Mouse (Mus musculus): ENCODE measurements around the gene Bmt2. TPM values are rescaled to one million over a fixed set of nuclear protein-coding genes. Genes with fewer than 3 reads are reported as not detected.

Gene Bmt2
- polyA plus RNA-seq, 1 experiment from 2014 or later: 3.4 TPM

DNA sequence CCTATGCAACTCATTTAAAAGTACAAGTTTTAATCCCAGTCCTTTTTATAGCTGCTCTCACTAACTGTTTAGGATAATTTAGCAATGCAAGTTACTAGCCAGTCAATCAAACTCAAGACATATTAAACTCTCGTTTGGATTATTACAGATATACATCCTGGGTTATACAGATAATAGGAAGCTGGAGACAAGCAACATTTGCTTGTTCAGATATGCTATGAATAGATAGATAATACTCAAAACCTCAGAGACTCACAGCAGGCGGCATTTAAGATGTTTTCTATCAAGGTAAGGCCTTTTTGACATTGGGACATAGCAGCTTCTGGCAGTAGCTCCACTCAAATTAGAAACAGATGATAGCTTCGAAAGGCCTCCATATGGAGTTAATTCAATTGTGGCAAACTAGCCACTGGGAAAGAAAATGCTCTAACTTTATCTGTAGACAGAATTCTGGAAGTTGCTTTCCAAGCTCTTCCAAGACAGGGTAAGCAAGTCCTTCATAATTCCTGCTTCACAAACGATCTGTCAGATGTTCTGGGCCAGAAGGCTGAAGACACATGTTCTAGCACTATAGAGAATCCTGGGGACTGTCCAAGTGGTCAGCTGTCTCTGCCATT, 84.9 kb downstream of the Bmt2 start:
- Histone ChIP-seq H3K27ac (replicated peaks) (no peak overlapping the region), H3K36me3 (replicated peaks) (peaks cover 39% of the 10 kb centered on the region), H3K4me1 (replicated peaks) (no peaks in the 10 kb centered on the region), H3K4me2 (no peak overlapping the region), H3K9ac (no peak overlapping the region), H3K27me3 (no peaks in the 10 kb centered on the region), H3K4me3 (replicated peaks) (no peak overlapping the region), H3K9me3 (replicated peaks) (no peaks in the 10 kb centered on the region)
- 47% methylated on average over 4 of the region's 4 CpGs for WGBS (ENCODE audit: insufficient replicate concordance)
- ATAC-seq (ENCODE audit: insufficient read depth): no peak

DNA sequence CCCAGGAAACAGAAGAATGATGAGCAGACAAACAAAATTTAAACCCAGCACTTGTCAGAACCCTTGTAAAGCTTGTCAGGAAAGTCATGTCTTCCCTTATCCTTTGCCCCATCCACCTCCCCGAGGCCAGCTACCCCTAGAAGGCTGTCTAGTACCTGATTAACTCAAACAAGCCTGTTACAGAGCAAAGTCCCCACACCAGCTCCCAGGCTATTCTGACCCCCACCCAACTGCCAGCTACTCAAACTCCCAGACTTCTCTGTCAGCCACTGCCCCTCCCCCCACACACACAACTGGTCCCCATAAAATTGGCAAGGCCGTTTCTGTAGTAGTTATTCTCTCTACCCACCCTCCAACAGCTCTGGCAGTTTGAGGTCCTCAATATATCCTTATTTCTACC, 91.2 kb downstream of the Bmt2 start:
- Histone ChIP-seq H3K27me3 (no peaks in the 10 kb centered on the region), H3K9ac (no peak overlapping the region), H3K4me1 (replicated peaks) (peaks cover 8% of the 10 kb centered on the region; the same call in 1 of the 2 replicates), H3K36me3 (replicated peaks) (peaks cover 28% of the 10 kb centered on the region), H3K9me3 (replicated peaks) (no peaks in the 10 kb centered on the region), H3K27ac (replicated peaks) (0 out of 2 replicates have a peak overlapping the region, but pooled peaks have one; percentile 19), H3K4me3 (replicated peaks) (no peak overlapping the region), H3K4me2 (peak overlapping the region; percentile 25)
- peak; percentile 83 for ATAC-seq (ENCODE audit: insufficient read depth)
- WGBS (ENCODE audit: insufficient replicate concordance): 21% methylated on average over 2 of the region's 2 CpGs

DNA sequence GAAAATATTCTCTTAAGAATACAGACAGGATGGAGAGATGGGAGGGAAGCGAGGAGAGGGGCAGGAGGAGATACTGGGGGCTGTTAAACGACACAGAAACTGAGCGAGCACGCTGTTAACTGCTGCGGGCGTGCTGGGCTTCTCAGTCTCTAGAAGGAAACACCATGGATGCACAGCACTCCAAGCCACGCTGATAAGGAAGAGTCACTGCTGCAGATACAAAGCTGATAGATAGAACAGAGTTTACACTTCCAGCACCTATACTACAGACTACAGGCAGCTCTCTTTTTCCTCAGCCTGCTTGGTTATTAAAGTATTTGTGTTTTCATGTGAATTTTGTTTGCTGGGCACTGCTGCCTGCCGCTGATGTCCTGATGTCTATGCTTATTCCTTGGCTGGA, 91.6 kb downstream of the Bmt2 start:
- H3K4me2 ChIP-seq: peak overlapping the region; percentile 25
- peak; percentile 47; the same call in 1 of the 2 replicates for ATAC-seq (ENCODE audit: insufficient read depth)
- peaks cover 24% of the 10 kb centered on the region for H3K36me3 ChIP-seq (replicated peaks)
- peaks cover 8% of the 10 kb centered on the region; the same call in 1 of the 2 replicates for H3K4me1 ChIP-seq (replicated peaks)
- H3K4me3 ChIP-seq (replicated peaks): no peak overlapping the region
- H3K27ac ChIP-seq (replicated peaks): 0 out of 2 replicates have a peak overlapping the region, but pooled peaks have one; percentile 19
- H3K9ac ChIP-seq: no peak overlapping the region
- WGBS (ENCODE audit: insufficient replicate concordance): 27% methylated on average over 8 of the region's 8 CpGs
- H3K27me3 ChIP-seq: no peaks in the 10 kb centered on the region
- H3K9me3 ChIP-seq (replicated peaks): no peaks in the 10 kb centered on the region

DNA sequence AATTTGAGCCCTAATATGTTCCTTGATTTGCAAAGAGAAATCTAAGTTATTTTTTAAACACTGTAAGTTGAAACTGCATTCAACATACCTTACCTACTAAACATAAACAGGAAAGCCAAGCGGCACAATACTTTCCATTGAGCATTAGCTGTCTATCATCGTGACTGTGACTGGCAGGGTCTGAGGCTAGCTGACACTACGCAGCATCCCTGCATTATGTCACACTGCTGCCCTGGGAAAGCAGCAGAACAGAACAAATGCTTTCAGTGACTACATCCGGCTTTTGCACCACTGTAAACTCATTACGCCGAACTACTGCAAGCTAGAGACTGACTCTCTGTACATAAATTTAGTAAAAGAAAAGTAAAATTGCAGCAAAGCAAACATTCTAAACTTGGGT, 93.0 kb downstream of the Bmt2 start:
- Histone ChIP-seq H3K9ac (no peak overlapping the region), H3K27ac (replicated peaks) (no peak overlapping the region), H3K36me3 (replicated peaks) (peaks cover 22% of the 10 kb centered on the region), H3K4me1 (replicated peaks) (peaks cover 8% of the 10 kb centered on the region; the same call in 1 of the 2 replicates), H3K4me2 (no peak overlapping the region), H3K27me3 (no peaks in the 10 kb centered on the region), H3K9me3 (replicated peaks) (no peaks in the 10 kb centered on the region), H3K4me3 (replicated peaks) (no peak overlapping the region)
- WGBS (ENCODE audit: insufficient replicate concordance): 77% methylated on average over 6 of the region's 6 CpGs
- ATAC-seq (ENCODE audit: insufficient read depth): no peak

DNA sequence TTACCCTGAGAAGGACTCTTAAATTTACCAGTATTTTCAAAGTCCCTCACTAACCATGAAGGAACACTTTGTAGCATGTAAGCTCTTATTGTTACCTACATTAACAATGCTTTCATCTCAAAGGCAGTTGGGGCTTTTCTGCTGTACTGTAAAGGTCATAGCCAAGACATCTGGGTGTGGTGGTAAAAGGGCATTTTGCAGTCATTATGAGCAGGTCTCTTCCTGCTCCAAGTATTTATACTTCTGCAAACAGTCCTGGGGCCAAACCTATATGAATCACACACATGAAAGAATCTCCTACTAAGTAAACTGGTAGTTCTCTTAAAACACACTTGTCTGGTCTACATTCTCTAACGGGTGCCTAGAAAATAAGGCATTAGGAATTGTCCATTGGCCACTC, 95.7 kb downstream of the Bmt2 start:
- Histone ChIP-seq H3K27ac (replicated peaks) (no peak overlapping the region), H3K9ac (no peak overlapping the region), H3K27me3 (no peaks in the 10 kb centered on the region), H3K4me1 (replicated peaks) (peaks cover 8% of the 10 kb centered on the region; the same call in 1 of the 2 replicates), H3K4me2 (no peak overlapping the region), H3K36me3 (replicated peaks) (peaks cover 12% of the 10 kb centered on the region), H3K9me3 (replicated peaks) (no peaks in the 10 kb centered on the region), H3K4me3 (replicated peaks) (no peak overlapping the region)
- no peak for ATAC-seq (ENCODE audit: insufficient read depth)
- WGBS (ENCODE audit: insufficient replicate concordance): 81% methylated on average over 1 of the region's 1 CpGs

Other genes with a start within 250 kb of the Bmt2 start
- gene Tmem168, start 69.9 kb downstream of the Bmt2 start, polyA plus RNA-seq (2015; fragmentation: Nextera tagmentation; extraction: Ambion mirVana): 12.0 and 13.3 TPM in 2 replicates
- 0.12 and 0.26 TPM in 2 replicates for gene Gpr85, start 162.0 kb upstream of the Bmt2 start, polyA plus RNA-seq (2015; fragmentation: Nextera tagmentation; extraction: Ambion mirVana)
- 33.2 and 39.8 TPM in 2 replicates for gene 2610001J05Rik, start 193.6 kb upstream of the Bmt2 start, polyA plus RNA-seq (2015; fragmentation: Nextera tagmentation; extraction: Ambion mirVana)

Measured in liver, embryonic 15.5 days (tissue).